Mouse (Mus musculus) embryonic facial prominence, embryonic 13.5 days (tissue): ENCODE data around the gene Hist1h2ab. TPM values are rescaled to one million over a fixed set of nuclear protein-coding genes. Genes with fewer than 3 reads are reported as not detected.
"Not testable (repeated sequence)": the region's sequence is repeated elsewhere in the genome, so short reads cannot be mapped to it uniquely, and the experiment has no call there.

Experiments
- ATAC-seq: fragments of 200-750 bp; cut with Nextera tagmentation; 2 replicates; pipeline ENCODE4 v1.8.0; 2017; ENCODE audit warnings: low read depth; ENCODE audit not compliant: insufficient number of reproducible peaks, insufficient read depth, low FRiP score, low TSS enrichment
- H3K27ac ChIP-seq: fragments of 300-500 bp; sonication (generic); 2 replicates; pipeline ENCODE4 v1.5.1; 2015; ENCODE audit warnings: moderate library complexity, mild to moderate bottlenecking, inconsistent platforms
- H3K27me3 ChIP-seq: fragments of 300-500 bp; sonication (generic); 2 replicates; pipeline ENCODE4 v1.6.1; 2015; ENCODE audit warnings: mild to moderate bottlenecking, inconsistent platforms
- H3K36me3 ChIP-seq: fragments of 300-500 bp; sonication (generic); 2 replicates; pipeline ENCODE4 v1.6.1; 2015; ENCODE audit warnings: mild to moderate bottlenecking, inconsistent platforms
- H3K4me1 ChIP-seq: fragments of 300-500 bp; sonication (generic); 2 replicates; pipeline ENCODE4 v1.6.1; 2015; ENCODE audit warnings: inconsistent platforms
- H3K4me2 ChIP-seq: fragments of 300-500 bp; sonication (generic); 2 replicates; pipeline ENCODE4 v1.6.1; 2015; ENCODE audit warnings: moderate library complexity, mild to moderate bottlenecking, inconsistent platforms
- H3K4me3 ChIP-seq: fragments of 300-500 bp; sonication (generic); 2 replicates; pipeline ENCODE4 v1.5.1; 2015; ENCODE audit warnings: mild to moderate bottlenecking, inconsistent platforms
- H3K9ac ChIP-seq: fragments of 300-500 bp; sonication (generic); 2 replicates; pipeline ENCODE4 v1.6.1; 2015; ENCODE audit warnings: mild to moderate bottlenecking, inconsistent platforms
- H3K9me3 ChIP-seq: fragments of 300-500 bp; sonication (generic); 2 replicates; pipeline ENCODE4 v1.6.1; 2016; ENCODE audit warnings: inconsistent platforms
- WGBS: fragments of 180-500 bp; shearing (Covaris S2); methylation state at CpG from one replicate; pipeline ENCODE4 v1.1.7; 2015; ENCODE audit warnings: mixed read lengths; 5-methylcytosine and 5-hydroxymethylcytosine counted together
- polyA plus RNA-seq: library from polyadenylated mRNA; unstranded; fragments of >200 nt; fragmentation: Nextera tagmentation; extraction: Ambion mirVana; gene quantifications from 2 replicates; pipeline ENCODE4 v1.2.1, GENCODE M21; 2015

Hist1h2ab gene
- polyA plus RNA-seq, 1 experiment from 2014 or later = 58.6 TPM

DNA sequence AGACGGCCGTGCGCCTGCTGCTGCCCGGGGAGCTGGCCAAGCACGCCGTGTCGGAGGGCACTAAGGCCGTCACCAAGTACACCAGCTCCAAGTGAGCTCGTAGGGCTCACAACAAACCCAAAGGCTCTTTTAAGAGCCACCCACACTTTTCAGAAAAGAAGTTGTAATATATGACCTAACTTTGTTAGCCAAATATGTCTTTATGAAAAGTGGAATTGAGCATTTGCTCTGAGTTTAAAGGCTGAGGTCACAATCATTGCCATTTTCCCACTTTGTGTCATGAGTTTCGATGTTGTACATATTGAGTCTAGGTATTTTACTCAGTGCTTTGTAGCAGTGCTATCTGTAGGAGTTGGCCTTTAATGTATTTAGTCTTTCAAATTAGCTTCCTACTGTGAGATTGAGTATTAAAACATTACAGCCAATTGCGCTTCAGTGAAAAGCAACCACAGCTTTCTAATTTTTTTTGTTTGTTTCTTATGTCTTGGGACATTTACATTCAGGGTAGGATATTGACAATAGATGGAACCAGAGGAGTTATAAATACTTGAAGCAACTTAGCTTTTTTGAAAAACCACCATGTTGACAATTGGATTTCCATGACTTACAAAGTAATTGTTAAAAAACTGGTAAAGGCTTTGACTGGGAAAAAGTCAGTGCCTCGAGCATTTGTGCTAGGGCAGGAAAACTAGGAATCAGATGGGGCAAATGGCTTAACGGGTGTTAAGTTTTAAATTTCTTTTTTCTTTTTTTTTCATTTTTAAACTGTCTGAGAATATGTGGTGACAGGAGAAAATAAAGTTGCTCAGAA, 3.6 kb upstream of the Hist1h2ab start:
- Histone ChIP-seq H3K27ac (peak overlapping the region; percentile 99), H3K4me3 (peak overlapping the region; percentile 48), H3K4me2 (peak overlapping the region; percentile 73), H3K36me3 (no peaks in the 10 kb centered on the region), H3K9ac (peak overlapping the region; percentile 75), H3K4me1 (peaks cover 28% of the 10 kb centered on the region), H3K27me3 (no peaks in the 10 kb centered on the region), H3K9me3 (no peaks in the 10 kb centered on the region)
- WGBS = 3% methylated on average over 13 of the region's 13 CpGs
- ATAC-seq = no peak

DNA sequence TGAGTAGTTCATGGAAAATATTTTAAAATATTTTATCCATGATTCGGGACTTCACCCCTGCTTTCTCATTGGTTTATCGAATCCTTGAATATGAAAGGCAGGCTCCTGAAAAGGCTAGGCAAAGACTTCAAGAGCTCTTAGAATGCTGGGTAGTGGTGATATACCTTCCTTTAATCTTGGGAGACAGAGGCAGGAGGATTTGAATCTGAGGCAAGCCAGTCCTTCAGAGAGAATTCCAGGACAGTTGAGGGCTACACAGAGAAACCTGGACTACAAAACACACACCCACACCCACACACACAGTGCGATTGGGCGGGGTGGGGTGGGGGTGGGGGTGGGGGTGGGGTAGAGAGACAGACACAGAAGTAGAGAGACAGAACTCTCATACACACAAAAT, 3.0 kb upstream of the Hist1h2ab start:
- Histone ChIP-seq H3K4me2 (peak overlapping the region; percentile 73), H3K9me3 (no peaks in the 10 kb centered on the region), H3K36me3 (no peaks in the 10 kb centered on the region), H3K4me1 (peaks cover 31% of the 10 kb centered on the region), H3K27me3 (no peaks in the 10 kb centered on the region), H3K9ac (peak overlapping the region; percentile 60; the same call in 1 of the 2 replicates), H3K27ac (peak overlapping the region; percentile 99), H3K4me3 (peak overlapping the region; percentile 48)
- 11% methylated on average over 2 of the region's 4 CpGs for WGBS
- no peak for ATAC-seq

DNA sequence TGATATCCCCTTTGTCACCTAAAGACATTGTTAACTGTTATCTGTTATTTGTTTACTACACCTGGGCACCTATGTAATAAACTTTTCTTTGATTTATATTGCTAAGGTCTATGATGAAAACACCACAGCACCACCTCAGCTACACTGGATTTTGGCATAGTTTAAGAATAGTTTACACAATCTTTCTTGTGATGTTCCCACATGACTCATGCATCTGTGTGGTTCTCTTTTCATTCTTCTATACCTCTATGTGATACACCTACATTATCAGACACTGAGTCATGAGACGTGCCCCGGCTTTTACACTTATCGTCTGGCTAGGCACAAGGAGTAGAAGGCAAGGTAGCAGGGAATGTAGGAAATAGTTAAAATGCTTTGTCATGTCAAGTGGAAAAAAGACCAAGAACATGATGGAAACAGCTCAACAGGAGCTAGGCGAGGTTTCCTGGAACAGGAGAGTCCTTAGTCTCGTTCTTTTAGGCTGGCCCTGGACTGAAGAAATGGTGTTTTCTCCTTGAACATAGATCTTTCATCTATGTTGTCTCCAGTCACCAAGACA, 1.3 kb upstream of the Hist1h2ab start:
- ATAC-seq = no peak
- H3K4me1 ChIP-seq = peaks cover 21% of the 10 kb centered on the region; the same call in 1 of the 2 replicates
- no peak overlapping the region for H3K4me3 ChIP-seq
- H3K9me3 ChIP-seq = no peaks in the 10 kb centered on the region
- WGBS = 90% methylated on average over 5 of the region's 5 CpGs
- no peaks in the 10 kb centered on the region for H3K27me3 ChIP-seq
- H3K4me2 ChIP-seq = no peak overlapping the region
- H3K36me3 ChIP-seq = no peaks in the 10 kb centered on the region
- H3K27ac ChIP-seq = peak overlapping the region; percentile 93
- no peak overlapping the region for H3K9ac ChIP-seq

DNA sequence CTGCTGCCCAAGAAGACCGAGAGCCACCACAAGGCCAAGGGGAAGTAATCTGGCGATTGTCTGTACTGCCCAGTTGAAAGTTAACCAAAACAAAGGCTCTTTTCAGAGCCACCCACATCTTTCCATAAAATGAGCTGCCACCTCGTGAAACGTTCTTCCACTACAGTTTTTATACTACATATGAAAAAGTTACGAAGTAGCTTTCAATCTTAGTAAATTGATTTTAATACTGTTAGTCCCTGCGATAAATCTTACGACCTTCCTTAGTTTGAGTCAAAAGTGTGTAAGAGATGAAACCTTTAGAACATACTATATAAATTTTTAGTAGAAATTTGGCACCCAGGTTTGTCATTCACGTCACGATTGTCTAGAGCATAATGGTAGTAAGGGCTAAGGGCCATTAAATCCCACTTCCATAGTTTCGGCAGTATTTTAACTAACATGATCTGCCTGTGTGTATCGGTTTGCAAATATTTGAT, 591 bp downstream of the Hist1h2ab start:
- Histone ChIP-seq H3K27ac (peak overlapping the region; percentile 96), H3K9me3 (no peaks in the 10 kb centered on the region), H3K4me3 (peak overlapping the region; percentile 48), H3K4me2 (peak overlapping the region; percentile 67), H3K36me3 (no peaks in the 10 kb centered on the region), H3K9ac (peak overlapping the region; percentile 71), H3K4me1 (peaks cover 21% of the 10 kb centered on the region; the same call in 1 of the 2 replicates), H3K27me3 (no peaks in the 10 kb centered on the region)
- ATAC-seq = no peak
- 1% methylated on average over 11 of the region's 11 CpGs for WGBS

DNA sequence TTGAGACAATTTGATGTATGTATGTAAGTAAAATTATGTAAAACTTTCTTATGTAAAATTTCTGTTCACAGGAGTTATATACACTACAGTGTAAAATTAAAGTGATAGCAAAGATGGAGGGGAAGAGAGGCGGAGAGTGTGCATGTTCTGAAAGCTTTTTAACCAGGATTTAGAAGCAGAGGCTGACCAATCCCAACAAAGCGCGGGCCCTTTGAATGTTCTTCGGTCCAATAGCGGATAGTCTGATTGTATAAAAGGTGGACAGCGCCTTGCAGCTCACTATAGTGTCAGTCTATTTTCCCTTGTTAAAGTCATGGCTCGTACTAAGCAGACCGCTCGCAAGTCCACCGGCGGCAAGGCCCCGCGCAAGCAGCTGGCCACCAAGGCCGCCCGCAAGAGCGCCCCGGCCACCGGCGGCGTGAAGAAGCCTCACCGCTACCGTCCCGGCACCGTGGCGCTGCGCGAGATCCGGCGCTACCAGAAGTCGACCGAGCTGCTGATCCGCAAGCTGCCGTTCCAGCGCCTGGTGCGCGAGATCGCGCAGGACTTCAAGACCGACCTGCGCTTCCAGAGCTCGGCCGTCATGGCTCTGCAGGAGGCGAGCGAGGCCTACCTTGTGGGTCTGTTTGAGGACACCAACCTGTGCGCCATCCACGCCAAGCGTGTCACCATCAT, 1.3 kb downstream of the Hist1h2ab start, which contains the start of gene Hist1h3b:
TSS of gene Hist1h3b (plus strand) at position 201 of the 675 bp plus-strand sequence.
- H3K9me3 ChIP-seq, H3K36me3 ChIP-seq, H3K27me3 ChIP-seq: not testable (repeated sequence)
- H3K4me1 ChIP-seq = peaks cover 18% of the 10 kb centered on the region; the same call in 1 of the 2 replicates
- under 1% methylated on average over 16 of the region's 47 CpGs for WGBS
- peak; percentile 87 for ATAC-seq
- peak within 1 kb of the TSS; percentile 48 for H3K4me3 ChIP-seq
- peak within 1 kb of the TSS; percentile 96 for H3K27ac ChIP-seq
- H3K9ac ChIP-seq = peak within 1 kb of the TSS; percentile 73
- peak within 1 kb of the TSS; percentile 67 for H3K4me2 ChIP-seq

GRCm38 (mm10) chr13:23752742-23753172, 1.8 kb downstream of the Hist1h2ab start:
- H3K4me1 ChIP-seq = peaks cover 19% of the 10 kb centered on the region; the same call in 1 of the 2 replicates
- H3K27me3 ChIP-seq = no peaks in the 10 kb centered on the region
- ATAC-seq = no peak
- no peaks in the 10 kb centered on the region for H3K9me3 ChIP-seq
- peak overlapping the region; percentile 87 for H3K27ac ChIP-seq
- no peaks in the 10 kb centered on the region for H3K36me3 ChIP-seq
- H3K4me2 ChIP-seq = peak overlapping the region; percentile 67
- peak overlapping the region; percentile 42 for H3K4me3 ChIP-seq
- peak overlapping the region; percentile 73 for H3K9ac ChIP-seq
- 1% methylated on average over 6 of the region's 6 CpGs for WGBS

- no peak for ATAC-seq
- Histone ChIP-seq H3K27ac (peak overlapping the region; percentile 68), H3K4me2 (peak overlapping the region; percentile 67), H3K36me3 (no peaks in the 10 kb centered on the region), H3K9ac (no peak overlapping the region), H3K9me3 (no peaks in the 10 kb centered on the region), H3K4me1 (peaks cover 12% of the 10 kb centered on the region; the same call in 1 of the 2 replicates), H3K4me3 (peak overlapping the region; percentile 42), H3K27me3 (no peaks in the 10 kb centered on the region)
- WGBS = 53% methylated on average over 4 of the region's 4 CpGs
Observed at GRCm38 (mm10) chr13:23753314-23754078, 2.6 kb downstream of the Hist1h2ab start.

DNA sequence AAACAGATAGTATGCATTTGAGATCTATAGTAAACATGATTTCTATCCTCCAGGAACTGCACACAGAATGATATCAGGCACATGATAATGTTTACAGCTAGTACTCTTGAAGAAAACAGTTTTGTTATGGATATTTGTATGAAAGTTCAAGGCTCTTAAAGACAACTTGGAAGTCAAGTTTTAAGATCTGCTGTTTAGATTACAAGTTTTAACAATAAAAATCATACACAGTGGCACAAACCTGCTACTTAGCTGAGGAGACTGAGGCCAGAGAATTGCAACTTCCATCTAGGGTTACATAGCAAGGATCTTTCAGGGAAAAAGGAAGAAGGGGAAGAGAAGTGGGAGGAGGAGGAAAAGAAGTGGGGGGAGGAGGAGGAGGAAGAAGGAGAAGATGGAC, 4.1 kb downstream of the Hist1h2ab start:
- H3K4me1 ChIP-seq = peaks cover 11% of the 10 kb centered on the region
- no peak overlapping the region for H3K4me2 ChIP-seq
- H3K9ac ChIP-seq = no peak overlapping the region
- 0 out of 2 replicates have a peak overlapping the region, but pooled peaks have one; percentile 11 for H3K27ac ChIP-seq
- H3K9me3 ChIP-seq = no peaks in the 10 kb centered on the region
- H3K27me3 ChIP-seq = no peaks in the 10 kb centered on the region
- H3K36me3 ChIP-seq = no peaks in the 10 kb centered on the region
- ATAC-seq = no peak
- H3K4me3 ChIP-seq = no peak overlapping the region

- H3K9ac ChIP-seq = peak within 1 kb of the TSS; percentile 77
- H3K27me3 ChIP-seq = no peaks in the 10 kb centered on the region
- H3K27ac ChIP-seq = peak within 1 kb of the TSS; percentile 94
- WGBS = 0% methylated on average over 19 of the region's 22 CpGs
- H3K4me3 ChIP-seq = peak within 1 kb of the TSS; percentile 46
- peak within 1 kb of the TSS; percentile 80 for H3K4me2 ChIP-seq
- peak; percentile 83 for ATAC-seq
- no peaks in the 10 kb centered on the region for H3K9me3 ChIP-seq
- H3K36me3 ChIP-seq = no peaks in the 10 kb centered on the region
- peaks cover 17% of the 10 kb centered on the region for H3K4me1 ChIP-seq
Observed at GRCm38 (mm10) chr13:23756790-23757189, 5.9 kb downstream of the Hist1h2ab start, which contains the start of gene Hist1h4b. TSS of gene Hist1h4b (plus strand) at chr13:23757013.

- no peak; the same call in 1 of the 2 replicates for ATAC-seq
- H3K36me3 ChIP-seq = no peaks in the 10 kb centered on the region
- H3K27me3 ChIP-seq = no peaks in the 10 kb centered on the region
- H3K4me2 ChIP-seq = peak overlapping the region; percentile 80
- WGBS = under 1% methylated on average over 16 of the region's 23 CpGs
- peak overlapping the region; percentile 46 for H3K4me3 ChIP-seq
- no peaks in the 10 kb centered on the region for H3K9me3 ChIP-seq
- H3K27ac ChIP-seq = peak overlapping the region; percentile 94
- H3K4me1 ChIP-seq = peaks cover 17% of the 10 kb centered on the region
- peak overlapping the region; percentile 77 for H3K9ac ChIP-seq
Observed at GRCm38 (mm10) chr13:23757211-23757773, 6.4 kb downstream of the Hist1h2ab start.
